Mouse (Mus musculus) kidney, adult 2 months (tissue): ENCODE measurements at regions not wholly inside any gene's neighbourhood (a gene's known extent, or its start where the extent isn't known, plus 50 kb on each side); places are given as distances from the start of the nearest gene placed in this dataset.

ENCODE experiments used
- CTCF ChIP-seq: fragments of 200-500 bp; conservative IDR thresholded peaks from 2 replicates; pipeline ENCODE4 v1.5.1; 2011; ENCODE audit warnings: low read depth, mild to moderate bottlenecking, control low read depth, low read length, moderate library complexity, mixed read lengths; ENCODE audit not compliant: insufficient read depth, insufficient read length
- POLR2A ChIP-seq: fragments of 200-500 bp; IDR thresholded peaks from one replicate; pipeline ENCODE4 v1.6.1; 2011; ENCODE audit warnings: low read depth, low read length, control low read depth

DNA sequence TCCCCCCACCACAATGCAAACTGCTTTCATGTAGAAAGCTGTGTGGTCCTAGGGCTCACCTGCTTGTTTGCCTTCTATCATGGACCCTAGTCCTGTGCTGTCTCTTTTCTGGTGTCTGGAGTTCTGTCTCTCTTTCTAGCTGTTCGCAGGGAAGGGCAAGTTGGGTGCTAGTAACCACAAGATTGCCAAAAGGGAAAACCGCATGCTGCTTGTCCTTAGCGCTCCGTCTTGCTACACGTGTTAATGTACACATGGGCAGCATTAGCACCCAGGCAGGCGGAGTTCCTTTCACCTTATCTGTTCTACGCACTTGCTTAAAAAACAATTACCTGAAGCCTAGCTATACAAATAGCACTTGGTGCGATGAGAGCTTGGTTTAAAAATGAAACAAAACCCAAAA is 236.3 kb upstream of the Pard3b start:
- TF ChIP-seq CTCF, result no peak
- no peak for TF ChIP-seq POLR2A
